Mouse (Mus musculus): ENCODE results near the gene Ccl8. TPM values are rescaled to one million over a fixed set of nuclear protein-coding genes. Genes with fewer than 3 reads are reported as not detected.

Ccl8 gene
- polyA plus RNA-seq (2012; rRNA removed), result 2.2 and 7.2 TPM in 2 replicates

GRCm38 (mm10) chr11:82114885-82115284 is at the start of gene Ccl8:
Gene Ccl8 (plus strand): TSS chr11:82115185.

GRCm38 (mm10) chr11:82101529-82101928 is 13.5 kb upstream of the Ccl8 start, which contains the start of gene Ccl12:
Gene Ccl12 (plus strand): TSS chr11:82101845.

Other genes starting within 250 kb of the Ccl8 start
- 0.31 and 0.86 TPM in 2 replicates for gene Asic2, start 146.7 kb upstream of the Ccl8 start, polyA plus RNA-seq (2012; rRNA removed)
- gene Ccl2, start 79.6 kb upstream of the Ccl8 start, polyA plus RNA-seq (2012; rRNA removed), result 5.8 and 7.7 TPM in 2 replicates
- gene Gm17268, start 76.6 kb upstream of the Ccl8 start, polyA plus RNA-seq (2012; rRNA removed), result not detected in 2 replicates
- gene Ccl7, start 69.5 kb upstream of the Ccl8 start, polyA plus RNA-seq (2012; rRNA removed), result 0.79 and 1.1 TPM in 2 replicates
- 11.5 and 17.6 TPM in 2 replicates for gene Ccl11, start 57.4 kb upstream of the Ccl8 start, polyA plus RNA-seq (2012; rRNA removed)
- 0.95 and 1.2 TPM in 2 replicates for gene Ccl12, start 13.3 kb upstream of the Ccl8 start, polyA plus RNA-seq (2012; rRNA removed)
- not detected in 2 replicates for gene Ccl1, start 190.5 kb downstream of the Ccl8 start, polyA plus RNA-seq (2012; rRNA removed)

All from stomach, adult 2 months (tissue).